Mouse (Mus musculus): ENCODE measurements around the gene Trim46.

GRCm38 (mm10) chr3:89221167-89221566 is 24.9 kb downstream of the Trim46 start:
- TF ChIP-seq CTCF (IDR thresholded peaks at IDR 0.05; ENCODE audit: extremely low read depth, insufficient read depth, low read length) (no peak), POLR2A (IDR thresholded peaks at IDR 0.05; ENCODE audit: extremely low read depth, insufficient read depth, low read length) (no peak)

Data from cortical plate, adult 2 months (tissue).